Mouse (Mus musculus) layer of hippocampus, postnatal 10 days (tissue): ENCODE results near the gene Olfr1065. TPM values are rescaled to one million over a fixed set of nuclear protein-coding genes. Genes with fewer than 3 reads are reported as not detected.
"Not testable (repeated sequence)": the region's sequence is repeated elsewhere in the genome, so short reads cannot be mapped to it uniquely, and the experiment has no call there.

Experiments
- DNase-seq, 2 experiments: peaks; one replicate each; pipeline ENCODE4 v3.0.0; 2021; ENCODE audit warnings: low spot score in 2 of 2
- long read RNA-seq: library from polyadenylated mRNA; stranded (forward); transcript quantifications from one replicate; pipeline ENCODE4 v2.0.0, GENCODE M21; 2023
- total RNA-seq, 2 experiments: library from RNA; stranded (reverse); gene quantifications; 2 replicates each; pipeline ENCODE4 v1.2.3; 2021

Olfr1065 gene
- not detected for total RNA-seq
- long read RNA-seq, result 0 reads

GRCm38 (mm10) chr2:86450491-86450890, at the start of gene Olfr1065:
Gene Olfr1065, minus strand, starts transcription at chr2:86450591.
- DNase-seq, result not testable (repeated sequence)

GRCm38 (mm10) chr2:86487286-86487685, 36.9 kb upstream of the Olfr1065 start, which contains the start of gene Olfr228:
Gene Olfr228, minus strand, starts transcription at chr2:86487386.
- DNase-seq, result no peak

GRCm38 (mm10) chr2:86464442-86465109, 14.2 kb upstream of the Olfr1065 start:
- DNase-seq, result peak; percentile 51 to 71

GRCm38 (mm10) chr2:86460434-86460833, 10.0 kb upstream of the Olfr1065 start:
- DNase-seq, result no peak

GRCm38 (mm10) chr2:86456169-86456568, 5.8 kb upstream of the Olfr1065 start, which contains the start of gene Olfr1066:
Gene Olfr1066, minus strand, starts transcription at chr2:86456269.
- no peak for DNase-seq

GRCm38 (mm10) chr2:86442101-86442500, 8.3 kb downstream of the Olfr1065 start:
- not testable (repeated sequence) for DNase-seq

- not testable (repeated sequence) for DNase-seq
Observed at GRCm38 (mm10) chr2:86428511-86428910, 21.9 kb downstream of the Olfr1065 start.

GRCm38 (mm10) chr2:86426649-86427048, 23.7 kb downstream of the Olfr1065 start, which contains the start of gene Olfr1062:
Gene Olfr1062, minus strand, starts transcription at chr2:86426749.
- DNase-seq, result not testable (repeated sequence)

- no peak for DNase-seq
Observed at GRCm38 (mm10) chr2:86413950-86414349, 36.4 kb downstream of the Olfr1065 start, which contains the start of gene Olfr1061. Gene Olfr1061, minus strand, starts transcription at chr2:86414050.

GRCm38 (mm10) chr2:86395114-86395513, 55.3 kb downstream of the Olfr1065 start:
- no peak for DNase-seq

Other genes starting within 250 kb of the Olfr1065 start
- not detected for gene Olfr1045, start 247.6 kb downstream of the Olfr1065 start, total RNA-seq
- not detected for gene Olfr1046, start 231.3 kb downstream of the Olfr1065 start, total RNA-seq
- not detected for gene Olfr1047, start 219.2 kb downstream of the Olfr1065 start, total RNA-seq
- gene Olfr1048, start 210.3 kb downstream of the Olfr1065 start, total RNA-seq, result not detected
- not detected for gene Olfr1049, start 192.3 kb downstream of the Olfr1065 start, total RNA-seq
- gene Olfr1051, start 171.5 kb downstream of the Olfr1065 start, total RNA-seq, result not detected
- gene Olfr1052, start 158.1 kb downstream of the Olfr1065 start, total RNA-seq, result not detected
- not detected for gene Olfr1053, start 135.3 kb downstream of the Olfr1065 start, total RNA-seq
- not detected for gene Olfr1054, start 115.2 kb downstream of the Olfr1065 start, total RNA-seq
- gene Olfr1055, start 100.3 kb downstream of the Olfr1065 start, total RNA-seq, result not detected
- gene Olfr1056, start 88.1 kb downstream of the Olfr1065 start, total RNA-seq, result not detected
- gene Olfr1057, start 72.2 kb downstream of the Olfr1065 start, total RNA-seq, result not detected
- gene Olfr1058, start 62.0 kb downstream of the Olfr1065 start, total RNA-seq, result not detected
- gene Olfr1061, start 36.5 kb downstream of the Olfr1065 start, total RNA-seq, result not detected
- not detected for gene Olfr1062, start 23.8 kb downstream of the Olfr1065 start, total RNA-seq
- not detected for gene Olfr1066, start 5.7 kb upstream of the Olfr1065 start, total RNA-seq
- gene Olfr228, start 36.8 kb upstream of the Olfr1065 start, total RNA-seq, result not detected
- gene Olfr1076, start 57.9 kb upstream of the Olfr1065 start, total RNA-seq, result not detected
- gene Olfr1079, start 91.9 kb upstream of the Olfr1065 start, total RNA-seq, result not detected
- gene Olfr1080, start 107.6 kb upstream of the Olfr1065 start, total RNA-seq, result not detected
- gene Olfr1082, start 148.4 kb upstream of the Olfr1065 start, total RNA-seq, result not detected
- gene Olfr1084, start 189.1 kb upstream of the Olfr1065 start, total RNA-seq, result not detected
- not detected for gene Olfr1085, start 211.4 kb upstream of the Olfr1065 start, total RNA-seq
- gene Olfr1086, start 229.5 kb upstream of the Olfr1065 start, total RNA-seq, result not detected
- not detected for gene Olfr1087, start 247.8 kb upstream of the Olfr1065 start, total RNA-seq